Mouse (Mus musculus) heart, adult 2 months (tissue): ENCODE data around the gene Palb2.

Source experiments
- CTCF ChIP-seq: fragments of 200-600 bp; IDR thresholded peaks from 2 replicates; pipeline ENCODE4 v1.8.1; 2022; ENCODE audit warnings: antibody characterized with exemption, mild to moderate bottlenecking, moderate library complexity
- POLR2A ChIP-seq: fragments of 200-500 bp; IDR thresholded peaks from 2 replicates; pipeline ENCODE4 v1.6.1; 2011; ENCODE audit warnings: mild to moderate bottlenecking, low read depth, low read length, control low read depth; ENCODE audit not compliant: insufficient read depth

- TF ChIP-seq CTCF = no peak
- TF ChIP-seq POLR2A = no peak
These were observed 45.4 kb downstream of the Palb2 start for GRCm38 (mm10) chr7:122087195-122087982.
